Mouse (Mus musculus) activated CD4-positive, CD25-positive, alpha-beta regulatory T cell, adult 4 months (primary cell): ENCODE results near the gene Ehf. TPM values are rescaled to one million over a fixed set of nuclear protein-coding genes. Genes with fewer than 3 reads are reported as not detected.

ENCODE experiments used
- polyA plus RNA-seq, 2 experiments: library from polyadenylated mRNA; unstranded; fragments of 100-300 nt; shearing (Covaris generic); gene quantifications; one replicate each; pipeline ENCODE4 v1.2.1; 2017

Ehf gene
- polyA plus RNA-seq, 2 experiments from 2014 or later = not detected

Other genes with a start within 250 kb of the Ehf start
- 10 to 100 TPM; 18.4 to 19.8 TPM for gene Pdhx, start 229.8 kb downstream of the Ehf start, polyA plus RNA-seq
- gene Apip, start 229.6 kb downstream of the Ehf start, polyA plus RNA-seq = 10 to 100 TPM; 27.2 to 40.5 TPM
- not detected for gene Elf5, start 108.4 kb upstream of the Ehf start, polyA plus RNA-seq
- 100 to 1,000 TPM; 104 to 110 TPM for gene Cat, start 181.9 kb upstream of the Ehf start, polyA plus RNA-seq